Mouse (Mus musculus) thymus, adult 2 months (tissue): ENCODE results near the gene Hoxb3. TPM values are rescaled to one million over a fixed set of nuclear protein-coding genes. Genes with fewer than 3 reads are reported as not detected.

Experiments
- DNase-seq: peaks from one replicate; pipeline ENCODE4 v3.0.0; 2021
- H3K27ac ChIP-seq: fragments of 200-500 bp; 2 replicates; pipeline ENCODE4 v1.5.1; 2012; ENCODE audit warnings: low read length, control low read depth; ENCODE audit not compliant: control insufficient read depth, insufficient read depth
- H3K27me3 ChIP-seq: fragments of 200-500 bp; 2 replicates; pipeline ENCODE4 v1.6.1; 2012; ENCODE audit warnings: mild to moderate bottlenecking, low read length, moderate library complexity, mixed read lengths; ENCODE audit not compliant: control insufficient read depth, insufficient read depth
- H3K36me3 ChIP-seq: fragments of 200-500 bp; 2 replicates; pipeline ENCODE4 v1.6.1; 2012; ENCODE audit warnings: mild to moderate bottlenecking, low read length, moderate library complexity; ENCODE audit not compliant: control insufficient read depth, insufficient read depth
- H3K4me1 ChIP-seq: fragments of 200-500 bp; replicated peaks from 2 replicates; pipeline ENCODE4 v1.6.1; 2012; ENCODE audit warnings: low read length; ENCODE audit not compliant: control insufficient read depth, insufficient read depth
- H3K4me3 ChIP-seq: fragments of 200-500 bp; 2 replicates; pipeline ENCODE4 v1.5.1; 2012; ENCODE audit warnings: mild to moderate bottlenecking, low read length, control low read depth, moderate library complexity; ENCODE audit not compliant: control insufficient read depth, insufficient read depth
- CTCF ChIP-seq: fragments of 200-500 bp; IDR thresholded peaks from 2 replicates; pipeline ENCODE4 v1.5.1; 2012; ENCODE audit warnings: mild to moderate bottlenecking, control low read depth, low read length, moderate library complexity, borderline replicate concordance; ENCODE audit not compliant: control insufficient read depth, poor library complexity, insufficient read depth; ENCODE audit errors: extremely low read depth
- POLR2A ChIP-seq: fragments of 200-500 bp; IDR thresholded peaks from 2 replicates; pipeline ENCODE4 v1.6.1; 2012; ENCODE audit warnings: mild to moderate bottlenecking, low read length, control low read depth, moderate library complexity; ENCODE audit not compliant: control insufficient read depth, poor library complexity, insufficient read depth; ENCODE audit errors: extremely low read depth
- whole genome bisulfite sequencing: fragments of 180-500 bp; shearing (Covaris S2); methylation state at CpG from one replicate; pipeline ENCODE4 v1.1.7; 2018; 5-methylcytosine and 5-hydroxymethylcytosine counted together
- polyA plus RNA-seq: library from polyadenylated mRNA; depleted of rRNA; stranded (reverse); fragments of >200 nt; gene quantifications from 2 replicates; pipeline ENCODE4 v1.2.3, GENCODE M21; 2012

The Hoxb3 gene
- polyA plus RNA-seq, 1 experiment: 1.1 TPM

DNA sequence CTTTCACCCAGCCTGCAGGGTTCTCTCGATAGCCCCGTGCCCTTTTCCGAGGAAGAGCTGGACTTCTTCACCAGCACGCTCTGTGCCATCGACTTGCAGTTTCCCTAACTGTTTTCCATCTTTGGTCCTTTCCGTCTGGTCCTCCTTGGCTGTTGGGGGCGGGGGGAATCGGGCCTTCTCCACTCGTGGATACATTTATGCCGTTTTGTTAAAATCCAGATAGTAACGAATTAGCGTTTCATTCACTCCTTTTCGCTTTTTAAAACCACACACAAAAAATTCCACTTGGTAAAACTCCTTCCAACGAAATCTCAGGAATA is 30.4 kb downstream of the Hoxb3 start:
- Histone ChIP-seq H3K27ac (no peak overlapping the region), H3K4me1 (no peaks in the 10 kb centered on the region), H3K36me3 (no peaks in the 10 kb centered on the region), H3K27me3 (peaks cover 26% of the 10 kb centered on the region), H3K4me3 (no peak overlapping the region)
- no peak for DNase-seq
- WGBS: 24% methylated on average over 14 of the region's 14 CpGs
- TF ChIP-seq CTCF (no peak), POLR2A (no peak)

DNA sequence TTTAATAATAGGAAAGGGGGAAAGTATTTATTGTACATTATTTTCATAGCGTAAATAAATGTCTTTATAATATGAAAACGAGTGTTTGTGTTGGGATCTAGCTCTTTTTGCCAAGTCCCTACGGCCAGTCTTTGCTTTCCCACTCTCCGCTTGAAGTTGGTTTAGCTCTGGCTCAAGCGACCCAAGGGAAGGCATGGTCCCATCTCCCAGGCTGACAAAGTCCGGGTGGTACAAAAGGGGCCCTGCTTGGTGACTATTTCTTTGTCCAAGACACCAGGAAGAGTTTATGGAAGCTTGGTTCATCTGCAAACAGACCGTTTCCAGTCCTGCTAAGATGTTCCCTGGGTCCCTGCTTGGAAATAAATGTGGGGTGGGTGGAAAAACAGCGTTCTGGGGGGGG is 30.8 kb downstream of the Hoxb3 start:
- no peak for TF ChIP-seq CTCF
- Histone ChIP-seq H3K27ac (no peak overlapping the region), H3K4me1 (no peaks in the 10 kb centered on the region), H3K4me3 (no peak overlapping the region), H3K27me3 (peaks cover 25% of the 10 kb centered on the region), H3K36me3 (no peaks in the 10 kb centered on the region)
- WGBS: 76% methylated on average over 8 of the region's 8 CpGs
- no peak for DNase-seq

DNA sequence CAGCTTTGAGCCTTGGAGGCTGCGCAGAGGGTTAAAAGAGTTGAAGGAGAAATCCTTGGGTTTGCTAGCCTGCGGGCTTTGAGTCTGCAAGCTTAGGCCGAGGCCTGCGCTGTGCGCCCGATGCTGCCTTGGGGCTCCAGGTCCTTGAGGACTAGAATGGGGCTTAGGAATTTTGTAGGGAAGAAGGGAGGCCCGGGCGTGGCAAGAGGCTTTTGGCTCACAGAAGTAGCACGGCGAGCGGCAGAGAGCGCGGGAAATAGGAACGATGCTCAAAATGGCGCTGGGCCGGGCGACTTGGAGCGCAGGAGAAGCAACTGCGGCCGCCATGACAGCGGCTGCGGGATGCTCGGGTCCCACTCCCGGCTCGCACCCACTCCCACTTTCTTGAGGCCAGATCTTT is 31.2 kb downstream of the Hoxb3 start:
- TF ChIP-seq CTCF (no peak), POLR2A (no peak)
- Histone ChIP-seq H3K4me3 (no peak overlapping the region), H3K27ac (no peak overlapping the region), H3K4me1 (no peaks in the 10 kb centered on the region), H3K36me3 (no peaks in the 10 kb centered on the region), H3K27me3 (peaks cover 25% of the 10 kb centered on the region)
- 25% methylated on average over 25 of the region's 25 CpGs for WGBS
- DNase-seq: no peak

DNA sequence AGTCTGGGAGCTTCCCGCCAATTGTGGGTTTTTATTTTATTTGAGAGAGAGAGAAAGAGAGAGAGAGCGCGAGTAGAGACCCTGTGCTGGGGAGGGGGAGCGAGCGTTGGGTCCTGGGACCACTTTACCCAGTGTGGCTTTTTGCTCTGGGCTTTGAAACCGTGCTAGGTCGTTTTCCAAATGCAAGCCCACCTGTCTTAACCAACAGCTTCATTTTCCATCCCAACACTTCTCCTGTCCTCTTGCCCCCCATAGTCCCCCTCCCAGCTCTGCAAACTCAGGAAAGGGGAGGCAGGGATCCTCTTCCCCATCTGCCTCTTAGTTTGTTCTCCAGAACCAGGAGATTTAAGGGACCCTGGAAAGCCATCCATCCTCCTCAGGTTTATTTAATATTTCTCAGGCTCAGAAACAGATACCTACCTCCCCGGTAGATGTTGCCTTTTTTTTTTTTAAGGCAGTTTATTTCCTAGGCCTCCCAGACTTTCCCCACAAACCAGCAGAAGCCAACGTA is 31.7 kb downstream of the Hoxb3 start:
- H3K27me3 ChIP-seq: peaks cover 24% of the 10 kb centered on the region
- no peak overlapping the region for H3K4me3 ChIP-seq

DNA sequence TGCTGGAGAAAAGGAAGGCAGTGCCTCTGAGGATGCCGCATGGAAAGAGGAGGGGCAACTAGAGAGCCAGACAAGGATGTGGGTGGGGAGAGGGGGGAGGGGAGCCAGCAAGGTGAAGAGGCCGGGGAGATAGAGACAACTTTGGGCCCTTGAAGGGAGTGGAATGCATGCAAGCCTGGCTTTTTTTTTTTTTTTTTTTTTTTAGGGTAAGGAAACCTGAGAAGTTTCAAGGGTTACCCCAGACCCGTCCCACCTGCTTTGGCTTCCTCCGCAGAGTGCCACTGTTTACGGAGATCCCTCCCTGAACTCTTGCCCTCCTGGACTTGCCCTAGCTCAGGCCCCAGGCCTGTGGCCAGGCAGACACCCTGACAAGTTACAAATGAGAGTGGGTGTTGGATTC is 40.7 kb downstream of the Hoxb3 start:
- 47% methylated on average over 5 of the region's 5 CpGs for WGBS
- Histone ChIP-seq H3K4me3 (no peak overlapping the region), H3K27me3 (peaks cover 20% of the 10 kb centered on the region)

More for the DNA sequence above, 31.7 kb downstream of the Hoxb3 start:
- no peak for DNase-seq
- no peak for TF ChIP-seq POLR2A
- TF ChIP-seq CTCF: no peak
- no peaks in the 10 kb centered on the region for H3K36me3 ChIP-seq
- H3K4me1 ChIP-seq: no peaks in the 10 kb centered on the region
- no peak overlapping the region for H3K27ac ChIP-seq
- 64% methylated on average over 9 of the region's 9 CpGs for WGBS

DNA sequence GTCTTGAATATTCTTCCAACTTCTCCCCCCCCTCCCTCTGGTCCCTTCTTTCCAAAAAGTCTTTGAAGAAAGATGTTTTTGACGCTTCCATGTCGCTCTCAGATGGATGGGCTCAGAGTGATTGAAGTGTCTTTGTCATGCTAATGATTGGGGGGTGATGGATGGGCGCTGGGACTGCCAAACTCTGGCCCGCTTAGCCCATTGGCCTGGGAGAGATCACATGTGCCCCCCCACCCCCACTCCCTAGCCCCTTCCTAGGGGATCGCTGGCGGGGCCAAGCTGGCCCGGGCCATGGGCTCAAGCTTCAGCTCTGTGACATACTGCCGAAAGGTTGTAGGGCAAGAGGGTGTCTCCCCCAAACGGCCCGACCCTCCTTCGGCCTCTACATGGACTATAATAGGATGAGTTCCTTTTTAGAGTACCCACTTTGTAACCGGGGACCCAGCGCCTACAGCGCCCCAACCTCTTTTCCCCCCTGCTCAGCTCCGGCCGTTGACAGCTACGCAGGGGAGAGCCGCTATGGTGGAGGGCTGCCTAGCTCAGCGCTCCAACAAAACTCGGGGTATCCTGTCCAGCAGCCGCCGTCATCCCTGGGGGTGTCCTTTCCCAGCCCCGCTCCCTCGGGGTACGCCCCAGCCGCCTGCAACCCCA is 42.4 kb downstream of the Hoxb3 start, which contains the start of gene Hoxb1:
TSS of gene Hoxb1 (plus strand) at position 312 of the 651 bp plus-strand sequence.
- Histone ChIP-seq H3K4me3 (no peak within 1 kb of the TSS), H3K4me1 (no peaks in the 10 kb centered on the region), H3K27me3 (peaks cover 20% of the 10 kb centered on the region), H3K36me3 (no peaks in the 10 kb centered on the region), H3K27ac (no peak within 1 kb of the TSS)
- DNase-seq: no peak
- 16% methylated on average over 26 of the region's 26 CpGs for WGBS
- no peak for TF ChIP-seq POLR2A
- TF ChIP-seq CTCF: no peak

More for the DNA sequence above, 40.7 kb downstream of the Hoxb3 start:
- no peak overlapping the region for H3K27ac ChIP-seq
- no peaks in the 10 kb centered on the region for H3K4me1 ChIP-seq
- TF ChIP-seq CTCF: no peak
- no peak for TF ChIP-seq POLR2A
- no peak for DNase-seq
- no peaks in the 10 kb centered on the region for H3K36me3 ChIP-seq
